Mouse (Mus musculus): ENCODE measurements at regions not wholly inside any gene's neighbourhood (a gene's known extent, or its start where the extent isn't known, plus 50 kb on each side); places are given as distances from the start of the nearest gene placed in this dataset.

DNA sequence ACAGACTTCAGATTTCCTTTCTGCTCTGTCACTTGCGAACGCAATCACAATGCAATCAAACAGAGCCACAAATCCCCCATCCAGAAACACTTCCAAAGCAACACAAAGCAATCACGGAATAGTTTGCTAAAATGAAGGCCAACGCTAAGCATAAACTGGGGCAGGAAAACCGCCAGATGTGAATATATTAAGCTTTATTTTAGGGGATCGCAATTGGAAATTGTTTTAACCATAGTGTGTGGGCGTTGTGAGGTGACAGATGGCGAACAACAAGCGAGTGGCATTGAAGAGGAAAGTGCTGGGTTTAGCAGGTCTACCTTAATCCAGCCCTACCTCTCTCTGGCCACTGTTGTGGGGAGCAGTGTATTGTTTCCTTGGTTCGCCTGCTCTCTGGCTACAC lies 574.8 kb upstream of the Gm10131 start:
- no peak for TF ChIP-seq CTCF (IDR thresholded peaks at IDR 0.05; ENCODE audit: low read depth)
- no peak for TF ChIP-seq EP300 (optimal IDR thresholded peaks at IDR 0.05)

All from stomach, postnatal 0 days (tissue).